Mouse (Mus musculus): ENCODE measurements around the gene Lrp1. TPM values are rescaled to one million over a fixed set of nuclear protein-coding genes. Genes with fewer than 3 reads are reported as not detected.
"Not testable (repeated sequence)": the region's sequence is repeated elsewhere in the genome, so short reads cannot be mapped to it uniquely, and the experiment has no call there.

Gene Lrp1
- total and polyA plus RNA-seq, 3 experiments = 0.39 to 0.42 TPM; not detected in 1

GRCm38 (mm10) chr10:127659551-127659950 lies 38.6 kb upstream of the Lrp1 start:
- Histone ChIP-seq H3K9ac (ENCODE audit: control insufficient read depth, low read depth, low read length, poor library complexity, severe bottlenecking) (no peak overlapping the region), H3K9me3 (replicated peaks; ENCODE audit: insufficient read depth, low read length) (no peaks in the 10 kb centered on the region), H3K36me3 (ENCODE audit: control insufficient read depth in 1 of 2, insufficient read depth in 2 of 2, low read length in 2 of 2) (peaks cover 2 to 19% of the 10 kb centered on the region in 2 experiments; a peak in 3 of 4 replicates), H3K4me3 (ENCODE audit: control insufficient read depth in 1 of 2, insufficient read depth in 1 of 2, low read depth in 2 of 2, low read length in 2 of 2) (no peak overlapping the region), H3K27me3 (ENCODE audit: control insufficient read depth in 1 of 2, insufficient read depth in 2 of 2, low read length in 2 of 2) (no peaks in the 10 kb centered on the region), H3K79me2 (ENCODE audit: control insufficient read depth, insufficient read depth, low read length, poor library complexity) (peaks cover 4% of the 10 kb centered on the region; the same call in 1 of the 2 replicates), H3K4me1 (ENCODE audit: control insufficient read depth in 1 of 2, insufficient read depth in 2 of 2, low read length in 2 of 2) (peaks cover 3 to 29% of the 10 kb centered on the region in 2 experiments; a peak in 2 of 4 replicates), H3K27ac (ENCODE audit: control insufficient read depth, low read depth, low read length) (no peak overlapping the region)
- DNase-seq (ENCODE audit: low read depth, low spot score) = no peak
- TF ChIP-seq POLR2A (IDR thresholded peaks at IDR 0.05; ENCODE audit: control insufficient read depth in 1 of 2, insufficient read depth in 1 of 2, low read depth in 1 of 2, low read length in 2 of 2, poor library complexity in 1 of 2) (no peak), MAZ (IDR thresholded peaks at IDR 0.05; ENCODE audit: low read depth, low read length) (no peak), NELFE (IDR thresholded peaks at IDR 0.05; ENCODE audit: low read depth, low read length) (no peak), MEF2A (IDR thresholded peaks at IDR 0.05; ENCODE audit: extremely low read depth, insufficient replicate concordance, low read depth, low read length, poor library complexity, severe bottlenecking) (no peak), GATA1 (IDR thresholded peaks at IDR 0.05; ENCODE audit: low read depth, low read length) (no peak), RCOR1 (IDR thresholded peaks at IDR 0.05; ENCODE audit: low read depth, low read length) (no peak), SMC3 (IDR thresholded peaks at IDR 0.05; ENCODE audit: low read depth, low read length) (no peak)

GRCm38 (mm10) chr10:127658076-127658475 lies 37.1 kb upstream of the Lrp1 start:
- no peaks in the 10 kb centered on the region for H3K79me2 ChIP-seq (ENCODE audit: control insufficient read depth, insufficient read depth, low read length, poor library complexity)
- H3K4me3 ChIP-seq (ENCODE audit: control insufficient read depth in 1 of 2, insufficient read depth in 1 of 2, low read depth in 2 of 2, low read length in 2 of 2) = no peak overlapping the region
- peaks cover 3 to 18% of the 10 kb centered on the region in 2 experiments; a peak in 2 of 4 replicates for H3K4me1 ChIP-seq (ENCODE audit: control insufficient read depth in 1 of 2, insufficient read depth in 2 of 2, low read length in 2 of 2)
- no peaks in the 10 kb centered on the region for H3K27me3 ChIP-seq (ENCODE audit: control insufficient read depth in 1 of 2, insufficient read depth in 2 of 2, low read length in 2 of 2)
- H3K9me3 ChIP-seq (replicated peaks; ENCODE audit: insufficient read depth, low read length) = no peaks in the 10 kb centered on the region
- no peak for DNase-seq (ENCODE audit: low read depth, low spot score)
- no peak overlapping the region for H3K9ac ChIP-seq (ENCODE audit: control insufficient read depth, low read depth, low read length, poor library complexity, severe bottlenecking)
- H3K36me3 ChIP-seq (ENCODE audit: control insufficient read depth in 1 of 2, insufficient read depth in 2 of 2, low read length in 2 of 2) = peaks cover 10 to 11% of the 10 kb centered on the region in 2 experiments
- no peak overlapping the region for H3K27ac ChIP-seq (ENCODE audit: control insufficient read depth, low read depth, low read length)
- TF ChIP-seq CHD2 (IDR thresholded peaks at IDR 0.05; ENCODE audit: low read length) (no peak), USF1 (IDR thresholded peaks at IDR 0.05; ENCODE audit: low read depth, low read length) (peak; percentile 68), MEF2A (IDR thresholded peaks at IDR 0.05; ENCODE audit: extremely low read depth, insufficient replicate concordance, low read depth, low read length, poor library complexity, severe bottlenecking) (no peak), TCF12 (IDR thresholded peaks at IDR 0.05; ENCODE audit: low read depth, low read length) (no peak)

- not testable (repeated sequence) for H3K79me2 ChIP-seq (ENCODE audit: control insufficient read depth, insufficient read depth, low read length, poor library complexity); H3K9ac ChIP-seq (ENCODE audit: control insufficient read depth, low read depth, low read length, poor library complexity, severe bottlenecking); H3K27me3 ChIP-seq (ENCODE audit: control insufficient read depth in 1 of 2, insufficient read depth in 2 of 2, low read length in 2 of 2); DNase-seq (ENCODE audit: low read depth, low spot score); H3K27ac ChIP-seq (ENCODE audit: control insufficient read depth, low read depth, low read length); H3K9me3 ChIP-seq (replicated peaks; ENCODE audit: insufficient read depth, low read length); H3K4me3 ChIP-seq (ENCODE audit: control insufficient read depth in 1 of 2, insufficient read depth in 1 of 2, low read depth in 2 of 2, low read length in 2 of 2)
- H3K4me1 ChIP-seq (ENCODE audit: control insufficient read depth in 1 of 2, insufficient read depth in 2 of 2, low read length in 2 of 2) = peaks cover 3 to 13% of the 10 kb centered on the region in 2 experiments; a peak in 2 of 4 replicates
- H3K36me3 ChIP-seq (ENCODE audit: control insufficient read depth in 1 of 2, insufficient read depth in 2 of 2, low read length in 2 of 2) = peaks cover 6 to 11% of the 10 kb centered on the region in 2 experiments
Observed at GRCm38 (mm10) chr10:127657617-127658016, 36.7 kb upstream of the Lrp1 start.

All from MEL (cell line).